In genomic region chr1:14506201-14506830, GRCm38 (mm10) we compare ENCODE assay signal across 7 mouse cellular contexts.
DNase-seq lines count a peak whose midpoint lies in the region; ATAC-seq lines count a peak whose summit lies in the region.

No protein-coding gene starts in this region.

- H3K36me3 ChIP-seq in embryonic facial prominence, embryonic 10.5 days (replicated peaks): no peaks in the 10 kb centered on the region
- no peaks in the 10 kb centered on the region for H3K36me3 ChIP-seq in heart, embryonic 16.5 days (ENCODE audit: control insufficient read depth, insufficient read depth)
- H3K36me3 ChIP-seq in limb, embryonic 11.5 days (ENCODE audit: control insufficient read depth, insufficient read depth, low read length): no peaks in the 10 kb centered on the region
- no peaks in the 10 kb centered on the region for H3K36me3 ChIP-seq in midbrain, embryonic 16.5 days (ENCODE audit: control insufficient read depth, insufficient read depth, low read length)

- ATAC-seq in heart, embryonic 16.5 days (replicated peaks; ENCODE audit: extremely low read depth, insufficient read depth, low FRiP score): peak; percentile 76
- ATAC-seq in limb, embryonic 11.5 days (ENCODE audit: insufficient number of reproducible peaks, low FRiP score, low TSS enrichment, low read depth): peak; percentile 87
- peak; percentile 84 for ATAC-seq in midbrain, embryonic 16.5 days
- no peak for ATAC-seq in frontal cortex, adult (ENCODE audit: low TSS enrichment)

- peaks cover 41% of the 10 kb centered on the region for H3K27me3 ChIP-seq in embryonic facial prominence, embryonic 10.5 days (replicated peaks; ENCODE audit: low read depth, poor library complexity, severe bottlenecking)
- H3K27me3 ChIP-seq in heart, embryonic 16.5 days (ENCODE audit: control insufficient read depth, insufficient read depth, low read length): peaks cover 56% of the 10 kb centered on the region
- peaks cover 23% of the 10 kb centered on the region for H3K27me3 ChIP-seq in limb, embryonic 11.5 days (ENCODE audit: control insufficient read depth, insufficient read depth, low read length)
- peaks cover 37% of the 10 kb centered on the region for H3K27me3 ChIP-seq in midbrain, embryonic 16.5 days (ENCODE audit: control insufficient read depth, insufficient read depth, low read depth, low read length)

- no peaks in the 10 kb centered on the region for H3K9me3 ChIP-seq in embryonic facial prominence, embryonic 10.5 days
- H3K9me3 ChIP-seq in heart, embryonic 16.5 days (replicated peaks; ENCODE audit: control insufficient read depth, low read length): no peaks in the 10 kb centered on the region
- H3K9me3 ChIP-seq in limb, embryonic 11.5 days (ENCODE audit: control insufficient read depth, low read length): no peaks in the 10 kb centered on the region
- H3K9me3 ChIP-seq in midbrain, embryonic 16.5 days (replicated peaks; ENCODE audit: control insufficient read depth, low read length, poor library complexity, severe bottlenecking): no peaks in the 10 kb centered on the region

- WGBS in embryonic facial prominence, embryonic 10.5 days: under 1% methylated on average over 34 of the region's 34 CpGs
- WGBS in heart, embryonic 16.5 days: 1% methylated on average over 34 of the region's 34 CpGs
- WGBS in limb, embryonic 11.5 days: under 1% methylated on average over 33 of the region's 34 CpGs
- under 1% methylated on average over 34 of the region's 34 CpGs for WGBS in midbrain, embryonic 16.5 days

- peak overlapping the region; percentile 83 for H3K4me2 ChIP-seq in heart, embryonic 16.5 days (ENCODE audit: low read depth, low read length)
- peak overlapping the region; percentile 53 for H3K4me2 ChIP-seq in limb, embryonic 11.5 days (ENCODE audit: low read depth, severe bottlenecking)
- peak overlapping the region; percentile 64 for H3K4me2 ChIP-seq in midbrain, embryonic 16.5 days (ENCODE audit: low read length)

- peak overlapping the region; percentile 21; the same call in 1 of the 2 replicates for H3K9ac ChIP-seq in heart, embryonic 16.5 days (ENCODE audit: low read length)
- no peak overlapping the region for H3K9ac ChIP-seq in limb, embryonic 11.5 days (ENCODE audit: low read length)
- H3K9ac ChIP-seq in midbrain, embryonic 16.5 days (ENCODE audit: low read depth, low read length): peak overlapping the region; percentile 55

- DNase-seq in right cerebral cortex, postnatal 4 days: peak; percentile 39
- no peak for DNase-seq in right cerebral cortex, postnatal 36 days (ENCODE audit: low spot score in 2 of 2)
- peak; percentile 93 for DNase-seq in embryonic facial prominence, embryonic 10.5 days (ENCODE audit: low spot score)
- DNase-seq in limb, embryonic 11.5 days (ENCODE audit: low spot score): peak; percentile 82

- peak overlapping the region; percentile 57 for H3K4me3 ChIP-seq in embryonic facial prominence, embryonic 10.5 days
- peak overlapping the region; percentile 57 for H3K4me3 ChIP-seq in heart, embryonic 16.5 days (ENCODE audit: low read length)
- H3K4me3 ChIP-seq in limb, embryonic 11.5 days (ENCODE audit: low read depth, low read length): peak overlapping the region; percentile 26
- peak overlapping the region; percentile 35 for H3K4me3 ChIP-seq in midbrain, embryonic 16.5 days (ENCODE audit: low read depth, low read length)

- H3K4me1 ChIP-seq in embryonic facial prominence, embryonic 10.5 days: peaks cover 85% of the 10 kb centered on the region
- peaks cover 8% of the 10 kb centered on the region; the same call in 1 of the 2 replicates for H3K4me1 ChIP-seq in heart, embryonic 16.5 days (ENCODE audit: control insufficient read depth, insufficient read depth, low read length)
- H3K4me1 ChIP-seq in limb, embryonic 11.5 days (ENCODE audit: control insufficient read depth, insufficient read depth, low read length): peaks cover 10% of the 10 kb centered on the region
- H3K4me1 ChIP-seq in midbrain, embryonic 16.5 days (ENCODE audit: control insufficient read depth, insufficient read depth, low read length): peaks cover 7% of the 10 kb centered on the region; the same call in 1 of the 2 replicates

- peak overlapping the region; percentile 86 for H3K27ac ChIP-seq in embryonic facial prominence, embryonic 10.5 days (replicated peaks)
- H3K27ac ChIP-seq in heart, embryonic 16.5 days (ENCODE audit: low read length): no peak overlapping the region
- no peak overlapping the region for H3K27ac ChIP-seq in limb, embryonic 11.5 days (replicated peaks; ENCODE audit: low read depth, low read length)
- no peak overlapping the region for H3K27ac ChIP-seq in midbrain, embryonic 16.5 days (ENCODE audit: low read length)

Comparison
In these comparisons a context has a peak if more than half of its experiments do, and no peak if none do; other contexts are left out.
1. DNase-seq: peak in right cerebral cortex, postnatal 4 days (single experiment), embryonic facial prominence, embryonic 10.5 days (single experiment) and limb, embryonic 11.5 days (single experiment); none in right cerebral cortex, postnatal 36 days (0 of 2).
2. Peak in every context shown above with its lines, with median percentiles within 50 percentile points of each other: H3K4me3 ChIP-seq and H3K4me2 ChIP-seq.